Mouse (Mus musculus): Measurements from ENCODE around the gene Lasp1. TPM values are rescaled to one million over a fixed set of nuclear protein-coding genes. Genes with fewer than 3 reads are reported as not detected.
"Not testable (repeated sequence)": the region's sequence is repeated elsewhere in the genome, so short reads cannot be mapped to it uniquely, and the experiment has no call there.

The Lasp1 gene
- polyA plus RNA-seq, 1 experiment from 2014 or later, result 88.6 TPM

GRCm38 (mm10) chr11:97867591-97867990 lies 68.8 kb downstream of the Lasp1 start:
- ATAC-seq (ENCODE audit: low read depth), result no peak
- WGBS, result 86% methylated on average over 3 of the region's 3 CpGs
- Histone ChIP-seq H3K27me3 (replicated peaks; ENCODE audit: control insufficient read depth, insufficient read depth, low read length) (no peaks in the 10 kb centered on the region), H3K36me3 (ENCODE audit: control insufficient read depth, insufficient read depth, low read length) (no peaks in the 10 kb centered on the region), H3K27ac (replicated peaks; ENCODE audit: low read depth, low read length) (no peak overlapping the region), H3K4me3 (ENCODE audit: low read depth, low read length) (no peak overlapping the region), H3K9me3 (ENCODE audit: control insufficient read depth, low read length) (no peaks in the 10 kb centered on the region), H3K4me2 (ENCODE audit: low read depth, low read length) (no peak overlapping the region), H3K9ac (ENCODE audit: low read depth, low read length) (no peak overlapping the region), H3K4me1 (ENCODE audit: control insufficient read depth, insufficient read depth, low read length) (no peaks in the 10 kb centered on the region)
- DNase-seq (ENCODE audit: low spot score), result no peak

- DNase-seq (ENCODE audit: low spot score); H3K4me2 ChIP-seq (ENCODE audit: low read depth, low read length); H3K9ac ChIP-seq (ENCODE audit: low read depth, low read length); H3K27ac ChIP-seq (replicated peaks; ENCODE audit: low read depth, low read length); ATAC-seq (ENCODE audit: low read depth); H3K27me3 ChIP-seq (replicated peaks; ENCODE audit: control insufficient read depth, insufficient read depth, low read length); H3K4me3 ChIP-seq (ENCODE audit: low read depth, low read length); H3K9me3 ChIP-seq (ENCODE audit: control insufficient read depth, low read length); H3K36me3 ChIP-seq (ENCODE audit: control insufficient read depth, insufficient read depth, low read length); H3K4me1 ChIP-seq (ENCODE audit: control insufficient read depth, insufficient read depth, low read length): not testable (repeated sequence)
- WGBS, result 85% methylated on average over 5 of the region's 5 CpGs
Observed at GRCm38 (mm10) chr11:97872378-97872777, 73.6 kb downstream of the Lasp1 start.

- Histone ChIP-seq H3K27ac (replicated peaks; ENCODE audit: low read depth, low read length) (no peak overlapping the region), H3K4me2 (ENCODE audit: low read depth, low read length) (no peak overlapping the region), H3K27me3 (replicated peaks; ENCODE audit: control insufficient read depth, insufficient read depth, low read length) (no peaks in the 10 kb centered on the region), H3K9me3 (ENCODE audit: control insufficient read depth, low read length) (no peaks in the 10 kb centered on the region), H3K36me3 (ENCODE audit: control insufficient read depth, insufficient read depth, low read length) (no peaks in the 10 kb centered on the region), H3K4me1 (ENCODE audit: control insufficient read depth, insufficient read depth, low read length) (no peaks in the 10 kb centered on the region), H3K4me3 (ENCODE audit: low read depth, low read length) (no peak overlapping the region), H3K9ac (ENCODE audit: low read depth, low read length) (no peak overlapping the region)
- DNase-seq (ENCODE audit: low spot score) (no peak), ATAC-seq (ENCODE audit: low read depth) (no peak)
- 79% methylated on average over 1 of the region's 1 CpGs for WGBS
Observed at GRCm38 (mm10) chr11:97874396-97874795, 75.6 kb downstream of the Lasp1 start.

GRCm38 (mm10) chr11:97877341-97877740 lies 78.5 kb downstream of the Lasp1 start:
- Histone ChIP-seq H3K27ac (replicated peaks; ENCODE audit: low read depth, low read length) (no peak overlapping the region), H3K27me3 (replicated peaks; ENCODE audit: control insufficient read depth, insufficient read depth, low read length) (no peaks in the 10 kb centered on the region), H3K9me3 (ENCODE audit: control insufficient read depth, low read length) (no peaks in the 10 kb centered on the region), H3K4me3 (ENCODE audit: low read depth, low read length) (no peak overlapping the region), H3K36me3 (ENCODE audit: control insufficient read depth, insufficient read depth, low read length) (no peaks in the 10 kb centered on the region), H3K4me2 (ENCODE audit: low read depth, low read length) (no peak overlapping the region), H3K9ac (ENCODE audit: low read depth, low read length) (no peak overlapping the region), H3K4me1 (ENCODE audit: control insufficient read depth, insufficient read depth, low read length) (no peaks in the 10 kb centered on the region)
- ATAC-seq (ENCODE audit: low read depth), result no peak
- DNase-seq (ENCODE audit: low spot score), result no peak
- WGBS, result 84% methylated on average over 2 of the region's 2 CpGs

- WGBS, result 85% methylated on average over 4 of the region's 4 CpGs
- H3K4me1 ChIP-seq (ENCODE audit: control insufficient read depth, insufficient read depth, low read length), result no peaks in the 10 kb centered on the region
- ATAC-seq (ENCODE audit: low read depth) (no peak), DNase-seq (ENCODE audit: low spot score) (no peak)
- no peak overlapping the region for H3K4me3 ChIP-seq (ENCODE audit: low read depth, low read length)
- H3K36me3 ChIP-seq (ENCODE audit: control insufficient read depth, insufficient read depth, low read length), result no peaks in the 10 kb centered on the region
- no peaks in the 10 kb centered on the region for H3K9me3 ChIP-seq (ENCODE audit: control insufficient read depth, low read length)
- H3K4me2 ChIP-seq (ENCODE audit: low read depth, low read length), result no peak overlapping the region
- no peaks in the 10 kb centered on the region for H3K27me3 ChIP-seq (replicated peaks; ENCODE audit: control insufficient read depth, insufficient read depth, low read length)
- no peak overlapping the region for H3K27ac ChIP-seq (replicated peaks; ENCODE audit: low read depth, low read length)
- H3K9ac ChIP-seq (ENCODE audit: low read depth, low read length), result no peak overlapping the region
Observed at GRCm38 (mm10) chr11:97880362-97880761, 81.6 kb downstream of the Lasp1 start.

- DNase-seq (ENCODE audit: low spot score) (peak; percentile 77), ATAC-seq (ENCODE audit: low read depth) (0 out of 2 replicates have a peak, but pooled peaks have one; percentile 24)
- Histone ChIP-seq H3K9ac (ENCODE audit: low read depth, low read length) (peak overlapping the region; percentile 60), H3K36me3 (ENCODE audit: control insufficient read depth, insufficient read depth, low read length) (no peaks in the 10 kb centered on the region), H3K4me3 (ENCODE audit: low read depth, low read length) (peak overlapping the region; percentile 59), H3K27ac (replicated peaks; ENCODE audit: low read depth, low read length) (peak overlapping the region; percentile 87), H3K4me1 (ENCODE audit: control insufficient read depth, insufficient read depth, low read length) (no peaks in the 10 kb centered on the region), H3K4me2 (ENCODE audit: low read depth, low read length) (peak overlapping the region; percentile 60), H3K9me3 (ENCODE audit: control insufficient read depth, low read length) (no peaks in the 10 kb centered on the region), H3K27me3 (replicated peaks; ENCODE audit: control insufficient read depth, insufficient read depth, low read length) (no peaks in the 10 kb centered on the region)
- 6% methylated on average over 26 of the region's 26 CpGs for WGBS
Observed at GRCm38 (mm10) chr11:97883542-97883917, 84.7 kb downstream of the Lasp1 start.

GRCm38 (mm10) chr11:97883918-97884600 lies 85.3 kb downstream of the Lasp1 start, which contains the start of gene Fbxo47:
Fbxo47 (minus strand) TSS chr11:97884154.
- Histone ChIP-seq H3K9ac (ENCODE audit: low read depth, low read length) (peak within 1 kb of the TSS; percentile 60), H3K27ac (replicated peaks; ENCODE audit: low read depth, low read length) (peak within 1 kb of the TSS; percentile 87), H3K36me3 (ENCODE audit: control insufficient read depth, insufficient read depth, low read length) (no peaks in the 10 kb centered on the region), H3K9me3 (ENCODE audit: control insufficient read depth, low read length) (no peaks in the 10 kb centered on the region), H3K4me2 (ENCODE audit: low read depth, low read length) (peak within 1 kb of the TSS; percentile 60), H3K27me3 (replicated peaks; ENCODE audit: control insufficient read depth, insufficient read depth, low read length) (no peaks in the 10 kb centered on the region), H3K4me3 (ENCODE audit: low read depth, low read length) (peak within 1 kb of the TSS; percentile 59), H3K4me1 (ENCODE audit: control insufficient read depth, insufficient read depth, low read length) (no peaks in the 10 kb centered on the region)
- ATAC-seq (ENCODE audit: low read depth), result peak; percentile 96
- DNase-seq (ENCODE audit: low spot score), result peak; percentile 99
- WGBS, result under 1% methylated on average over 37 of the region's 37 CpGs

- Histone ChIP-seq H3K9me3 (ENCODE audit: control insufficient read depth, low read length) (no peaks in the 10 kb centered on the region), H3K4me3 (ENCODE audit: low read depth, low read length) (peak overlapping the region; percentile 59), H3K4me2 (ENCODE audit: low read depth, low read length) (peak overlapping the region; percentile 60), H3K4me1 (ENCODE audit: control insufficient read depth, insufficient read depth, low read length) (no peaks in the 10 kb centered on the region), H3K9ac (ENCODE audit: low read depth, low read length) (peak overlapping the region; percentile 20; the same call in 1 of the 2 replicates), H3K36me3 (ENCODE audit: control insufficient read depth, insufficient read depth, low read length) (no peaks in the 10 kb centered on the region), H3K27me3 (replicated peaks; ENCODE audit: control insufficient read depth, insufficient read depth, low read length) (no peaks in the 10 kb centered on the region), H3K27ac (replicated peaks; ENCODE audit: low read depth, low read length) (peak overlapping the region; percentile 76)
- WGBS, result 25% methylated on average over 7 of the region's 7 CpGs
- DNase-seq (ENCODE audit: low spot score), result no peak
- no peak for ATAC-seq (ENCODE audit: low read depth)
Observed at GRCm38 (mm10) chr11:97884601-97885185, 85.9 kb downstream of the Lasp1 start.

Measured in embryonic facial prominence, embryonic 14.5 days (tissue).